Mouse (Mus musculus) splenic B cell, adult 2 months (primary cell): ENCODE data around the gene Ms4a2.

Experiments
- DNase-seq: peaks from one replicate; pipeline ENCODE4 v3.0.0-alpha.2; 2011; ENCODE audit warnings: low read depth, low spot score
- H3K27me3 ChIP-seq: 2 replicates; pipeline ENCODE4 v1.6.1; 2012; ENCODE audit warnings: mild to moderate bottlenecking, low read length, moderate library complexity, mixed read lengths; ENCODE audit not compliant: control insufficient read depth, poor library complexity, insufficient read depth, severe bottlenecking
- H3K36me3 ChIP-seq: 2 replicates; pipeline ENCODE4 v1.6.1; 2012; ENCODE audit warnings: mild to moderate bottlenecking, low read length, moderate library complexity, mixed read lengths; ENCODE audit not compliant: control insufficient read depth, poor library complexity, insufficient read depth, severe bottlenecking

The Ms4a2 gene

GRCm38 (mm10) chr19:11623551-11623950 lies at the start of gene Ms4a2:
Gene Ms4a2, minus strand, starts transcription at chr19:11623719.
- H3K27me3 ChIP-seq: no peaks in the 10 kb centered on the region; the same call in 1 of the 2 replicates
- H3K36me3 ChIP-seq: no peaks in the 10 kb centered on the region
- no peak for DNase-seq

- H3K27me3 ChIP-seq: no peaks in the 10 kb centered on the region
- no peak for DNase-seq
- H3K36me3 ChIP-seq: no peaks in the 10 kb centered on the region
Observed at GRCm38 (mm10) chr19:11661562-11661961, 38.0 kb upstream of the Ms4a2 start.

GRCm38 (mm10) chr19:11660459-11660858 lies 36.9 kb upstream of the Ms4a2 start, which contains the start of gene Oosp2:
Gene Oosp2, minus strand, starts transcription at chr19:11660559.
- no peak for DNase-seq

GRCm38 (mm10) chr19:11659142-11659541 lies 35.6 kb upstream of the Ms4a2 start:
- no peak for DNase-seq
- Histone ChIP-seq H3K27me3 (no peaks in the 10 kb centered on the region), H3K36me3 (no peaks in the 10 kb centered on the region)

More at GRCm38 (mm10) chr19:11660459-11660858, 36.9 kb upstream of the Ms4a2 start, which contains the start of gene Oosp2:
- H3K36me3 ChIP-seq: no peaks in the 10 kb centered on the region
- no peaks in the 10 kb centered on the region for H3K27me3 ChIP-seq

- no peaks in the 10 kb centered on the region for H3K36me3 ChIP-seq
- no peak for DNase-seq
- no peaks in the 10 kb centered on the region for H3K27me3 ChIP-seq
Observed at GRCm38 (mm10) chr19:11649564-11649963, 26.0 kb upstream of the Ms4a2 start.

GRCm38 (mm10) chr19:11646166-11646565 lies 22.6 kb upstream of the Ms4a2 start:
- no peaks in the 10 kb centered on the region for H3K27me3 ChIP-seq
- no peak for DNase-seq
- no peaks in the 10 kb centered on the region for H3K36me3 ChIP-seq

GRCm38 (mm10) chr19:11640732-11641131 lies 17.2 kb upstream of the Ms4a2 start, which contains the start of gene Ms4a3:
Gene Ms4a3, minus strand, starts transcription at chr19:11640851.
- DNase-seq: no peak
- Histone ChIP-seq H3K27me3 (no peaks in the 10 kb centered on the region), H3K36me3 (no peaks in the 10 kb centered on the region)

GRCm38 (mm10) chr19:11639038-11639437 lies 15.5 kb upstream of the Ms4a2 start:
- no peak for DNase-seq
- Histone ChIP-seq H3K36me3 (no peaks in the 10 kb centered on the region), H3K27me3 (no peaks in the 10 kb centered on the region)

- no peaks in the 10 kb centered on the region for H3K36me3 ChIP-seq
- no peaks in the 10 kb centered on the region for H3K27me3 ChIP-seq
- DNase-seq: no peak
Observed at GRCm38 (mm10) chr19:11635572-11635971, 12.1 kb upstream of the Ms4a2 start.

- Histone ChIP-seq H3K36me3 (no peaks in the 10 kb centered on the region), H3K27me3 (no peaks in the 10 kb centered on the region)
- DNase-seq: no peak
Observed at GRCm38 (mm10) chr19:11634330-11634729, 10.8 kb upstream of the Ms4a2 start.

GRCm38 (mm10) chr19:11633732-11634131 lies 10.2 kb upstream of the Ms4a2 start:
- DNase-seq: no peak
- no peaks in the 10 kb centered on the region for H3K27me3 ChIP-seq

GRCm38 (mm10) chr19:11625231-11625630 lies 1.7 kb upstream of the Ms4a2 start:
- no peak for DNase-seq
- no peaks in the 10 kb centered on the region for H3K36me3 ChIP-seq
- H3K27me3 ChIP-seq: no peaks in the 10 kb centered on the region; the same call in 1 of the 2 replicates

More at GRCm38 (mm10) chr19:11633732-11634131, 10.2 kb upstream of the Ms4a2 start:
- no peaks in the 10 kb centered on the region for H3K36me3 ChIP-seq

GRCm38 (mm10) chr19:11624800-11625199 lies 1.3 kb upstream of the Ms4a2 start:
- Histone ChIP-seq H3K27me3 (no peaks in the 10 kb centered on the region; the same call in 1 of the 2 replicates), H3K36me3 (no peaks in the 10 kb centered on the region)
- DNase-seq: no peak

GRCm38 (mm10) chr19:11617983-11618382 lies 5.5 kb downstream of the Ms4a2 start:
- no peaks in the 10 kb centered on the region for H3K27me3 ChIP-seq
- DNase-seq: no peak
- no peaks in the 10 kb centered on the region for H3K36me3 ChIP-seq

- Histone ChIP-seq H3K36me3 (no peaks in the 10 kb centered on the region), H3K27me3 (no peaks in the 10 kb centered on the region)
- DNase-seq: no peak
Observed at GRCm38 (mm10) chr19:11614805-11615204, 8.7 kb downstream of the Ms4a2 start.
